Mouse (Mus musculus) G1E (cell line): ENCODE data around the gene Fam81b.

Experiments
- CTCF ChIP-seq: IDR thresholded peaks from 2 replicates; pipeline ENCODE4 v1.5.1; 2012; ENCODE audit warnings: low read depth, low read length, inconsistent platforms, mixed read lengths
- GATA1 ChIP-seq: IDR thresholded peaks from 2 replicates; pipeline ENCODE4 v1.6.1; 2012; ENCODE audit warnings: borderline replicate concordance, low read length, inconsistent platforms, mixed read lengths
- GATA2 ChIP-seq: IDR thresholded peaks from 2 replicates; pipeline ENCODE4 v1.6.1; 2012; ENCODE audit warnings: low read depth, low read length, inconsistent platforms, borderline replicate concordance
- POLR2AphosphoS5 ChIP-seq: IDR thresholded peaks from 2 replicates; pipeline ENCODE4 v1.6.1; 2012; ENCODE audit warnings: low read depth, low read length, inconsistent platforms; ENCODE audit not compliant: insufficient replicate concordance
- TAL1 ChIP-seq: conservative IDR thresholded peaks from 2 replicates; pipeline ENCODE4 v1.6.1; 2012; ENCODE audit warnings: low read depth, low read length, inconsistent platforms, mixed read lengths

GRCm38 (mm10) chr13:76304637-76305122 lies at the start of gene Fam81b:
- TF ChIP-seq CTCF: no peak
- no peak for TF ChIP-seq TAL1
- no peak for TF ChIP-seq POLR2AphosphoS5
- no peak for TF ChIP-seq GATA1
- TF ChIP-seq GATA2: no peak
